Mouse (Mus musculus) spleen, adult 2 months (tissue): ENCODE results near the gene Osbp2.

ENCODE experiments used
- CTCF ChIP-seq: fragments of 200-500 bp; IDR thresholded peaks from 2 replicates; pipeline ENCODE4 v1.5.1; 2011; ENCODE audit warnings: mild to moderate bottlenecking, inconsistent platforms; ENCODE audit not compliant: insufficient read depth, insufficient read length, insufficient replicate concordance; ENCODE audit errors: extremely low read depth
- POLR2A ChIP-seq: fragments of 200-500 bp; IDR thresholded peaks from 2 replicates; pipeline ENCODE4 v1.6.1; 2011; ENCODE audit warnings: low read depth, low read length, inconsistent platforms

DNA sequence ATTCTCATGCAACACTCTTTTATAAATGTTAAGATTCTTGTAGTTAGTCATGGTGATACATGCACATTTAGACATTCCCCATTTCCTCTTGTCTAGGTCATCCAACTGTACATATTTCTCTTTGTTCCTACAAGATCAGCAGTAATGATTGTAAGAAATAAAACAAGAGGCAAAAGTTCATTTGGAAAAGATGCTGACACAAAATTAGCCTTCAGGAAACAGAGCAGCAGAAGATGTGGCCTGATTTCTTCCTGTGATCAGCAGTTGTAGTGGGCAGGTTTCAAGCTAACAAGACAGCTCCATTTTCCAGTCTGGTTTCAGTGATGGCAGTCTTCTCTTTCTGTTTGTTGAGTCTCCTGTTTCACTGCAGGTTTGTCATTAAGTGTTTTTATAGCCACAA is 47.8 kb downstream of the Osbp2 start:
- TF ChIP-seq CTCF (no peak), POLR2A (no peak)
